Mouse (Mus musculus) liver, adult 2 months (tissue): ENCODE measurements around the gene Twnk. TPM values are rescaled to one million over a fixed set of nuclear protein-coding genes. Genes with fewer than 3 reads are reported as not detected.

Experiments
- DNase-seq: peaks from one replicate; pipeline ENCODE4 v3.0.0-alpha.2; 2011; ENCODE audit warnings: low read depth, low spot score; ENCODE audit errors: extremely low read depth
- H3K27ac ChIP-seq: fragments of 200-500 bp; replicated peaks from 2 replicates; pipeline ENCODE4 v1.5.1; 2012; ENCODE audit warnings: low read depth, mild to moderate bottlenecking, control low read depth, inconsistent platforms, low read length; ENCODE audit not compliant: insufficient read depth
- H3K27me3 ChIP-seq: fragments of 200-500 bp; 2 replicates; pipeline ENCODE4 v1.6.1; 2012; ENCODE audit warnings: mild to moderate bottlenecking, moderate library complexity, low read length, inconsistent platforms; ENCODE audit not compliant: control insufficient read depth, insufficient read depth
- H3K36me3 ChIP-seq: fragments of 200-500 bp; 2 replicates; pipeline ENCODE4 v1.6.1; 2012; ENCODE audit warnings: low read length, inconsistent platforms; ENCODE audit not compliant: control insufficient read depth, insufficient read depth
- H3K4me1 ChIP-seq: fragments of 200-500 bp; 2 replicates; pipeline ENCODE4 v1.6.1; 2011; ENCODE audit warnings: low read length; ENCODE audit not compliant: control insufficient read depth, insufficient read depth
- H3K4me3 ChIP-seq: fragments of 200-500 bp; 2 replicates; pipeline ENCODE4 v1.5.1; 2011; ENCODE audit warnings: low read depth, mild to moderate bottlenecking, control low read depth, low read length, moderate library complexity; ENCODE audit not compliant: insufficient read depth
- H3K79me2 ChIP-seq: fragments of 200-500 bp; 2 replicates; pipeline ENCODE4 v1.6.1; 2012; ENCODE audit warnings: inconsistent platforms, mild to moderate bottlenecking, low read length, moderate library complexity; ENCODE audit not compliant: control insufficient read depth, insufficient read depth
- H3K9ac ChIP-seq: fragments of 200-500 bp; 2 replicates; pipeline ENCODE4 v1.6.1; 2012; ENCODE audit warnings: low read depth, mild to moderate bottlenecking, control low read depth, inconsistent platforms, low read length
- CTCF ChIP-seq: fragments of 200-500 bp; IDR thresholded peaks from 2 replicates; pipeline ENCODE4 v1.5.1; 2011; ENCODE audit warnings: low read depth, low read length, control low read depth
- POLR2A ChIP-seq: fragments of 200-500 bp; IDR thresholded peaks from 2 replicates; pipeline ENCODE4 v1.6.1; 2011; ENCODE audit warnings: low read length, control low read depth; ENCODE audit not compliant: insufficient read depth; ENCODE audit errors: extremely low read depth
- WGBS: fragments of 180-500 bp; shearing (Covaris S2); methylation state at CpG from one replicate; pipeline ENCODE4 v1.1.7; 2018; 5-methylcytosine and 5-hydroxymethylcytosine counted together
- polyA plus RNA-seq: library from polyadenylated mRNA; depleted of rRNA; stranded (reverse); fragments of >200 nt; gene quantifications from 2 replicates; pipeline ENCODE4 v1.2.3, GENCODE M21; 2012
- total RNA-seq: library from RNA; depleted of rRNA; stranded (reverse); fragments of >200 nt; gene quantifications from 2 replicates; pipeline ENCODE4 v1.2.3, GENCODE M21; 2014

Gene Twnk
- total and polyA plus RNA-seq, 2 experiments, result 7.8 to 11.9 TPM

DNA sequence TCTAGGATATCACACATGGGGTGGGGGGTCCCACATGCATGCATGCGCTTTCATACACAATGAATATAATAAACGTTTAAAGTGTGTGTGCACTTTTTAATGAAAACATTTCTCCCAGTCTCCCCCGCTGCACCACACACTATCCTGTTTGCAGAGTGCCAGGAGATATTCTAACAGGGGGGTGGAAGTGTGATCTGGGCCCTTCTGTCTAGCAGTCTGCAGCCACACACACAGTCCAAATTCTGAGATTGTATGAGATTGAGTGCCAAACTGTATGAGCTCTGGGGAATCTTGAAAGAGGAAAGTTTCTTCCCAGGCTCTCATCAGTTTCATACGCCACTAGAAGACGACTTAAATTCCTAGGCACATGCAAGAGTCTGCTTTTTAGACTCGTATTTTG, 17.6 kb upstream of the Twnk start:
- H3K27ac ChIP-seq, result no peak overlapping the region; the same call in 1 of the 2 replicates
- H3K27me3 ChIP-seq, result no peaks in the 10 kb centered on the region
- H3K4me3 ChIP-seq, result no peak overlapping the region
- TF ChIP-seq CTCF (no peak), POLR2A (no peak)
- peaks cover 42% of the 10 kb centered on the region for H3K4me1 ChIP-seq
- 0 out of 2 replicates have a peak, but pooled peaks cover 2% of the 10 kb centered on the region for H3K36me3 ChIP-seq
- peaks cover 3% of the 10 kb centered on the region; the same call in 1 of the 2 replicates for H3K79me2 ChIP-seq
- no peak overlapping the region for H3K9ac ChIP-seq
- no peak for DNase-seq
- WGBS, result 45% methylated on average over 6 of the region's 6 CpGs

DNA sequence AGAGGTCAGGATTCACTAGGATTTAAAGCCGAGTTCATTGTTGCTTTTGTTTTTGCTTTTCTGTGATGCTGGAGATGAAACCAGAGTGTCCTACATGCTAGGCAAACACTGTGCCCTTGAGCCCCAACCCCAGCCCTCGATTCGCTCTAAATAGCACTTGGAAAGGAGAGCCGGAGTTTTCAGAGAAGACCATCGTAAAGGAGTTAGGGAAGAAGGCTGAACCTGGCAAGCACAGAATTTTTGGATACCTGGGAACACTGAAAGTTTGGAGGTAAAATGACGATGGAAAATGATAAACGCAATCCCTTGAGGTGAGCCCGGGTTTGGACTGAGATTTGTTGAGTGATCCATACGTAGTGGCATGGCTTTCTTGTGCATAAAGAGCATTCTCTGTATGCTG, 17.1 kb upstream of the Twnk start:
- peak overlapping the region; percentile 12; the same call in 1 of the 2 replicates for H3K4me3 ChIP-seq

DNA sequence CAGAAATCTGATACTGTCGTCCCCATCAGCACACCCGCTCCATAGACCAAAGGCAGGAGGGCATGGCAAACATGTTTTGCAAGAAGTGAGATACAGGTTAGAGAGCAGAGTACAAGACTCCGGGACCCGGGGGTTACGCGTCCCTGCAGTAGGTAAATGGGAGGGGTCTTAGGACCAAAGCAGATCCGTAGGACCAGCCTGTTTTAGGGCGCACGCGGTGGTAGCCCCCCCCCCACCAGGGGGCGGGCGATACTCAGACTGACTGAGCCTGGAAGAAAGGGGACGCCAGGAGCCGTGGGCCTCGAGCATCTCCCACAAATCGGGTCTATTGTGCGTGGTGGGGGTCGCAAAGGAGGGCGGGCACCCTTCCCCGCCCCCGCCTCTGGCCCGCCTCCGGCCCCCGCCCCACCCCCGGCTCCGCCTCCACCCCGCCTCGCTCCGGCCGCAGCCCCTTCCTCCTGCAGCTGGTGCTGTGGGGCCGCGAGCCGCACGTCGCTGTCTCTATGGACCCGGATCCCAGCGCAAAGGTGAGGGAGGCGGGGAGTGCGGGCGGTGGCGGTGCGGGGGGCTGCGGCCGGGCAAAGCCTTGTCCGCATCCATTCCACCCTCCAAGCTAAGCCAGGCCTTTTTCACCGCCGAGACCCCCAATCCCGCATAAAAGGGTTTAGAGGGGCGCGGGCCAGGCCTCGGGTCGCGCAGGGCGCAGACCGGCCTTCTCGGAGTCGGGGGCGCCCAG, 16.5 kb upstream of the Twnk start, which contains the start of gene Sema4g:
TSS of gene Sema4g (plus strand) at position 271 of the 736 bp plus-strand sequence.
- TF ChIP-seq CTCF (peak; percentile 28; the same call in 1 of the 2 replicates), POLR2A (peak; percentile 60)
- H3K27ac ChIP-seq, result peak within 1 kb of the TSS; percentile 99
- peaks cover 3% of the 10 kb centered on the region; the same call in 1 of the 2 replicates for H3K79me2 ChIP-seq
- peak; percentile 90 for DNase-seq
- no peaks in the 10 kb centered on the region for H3K27me3 ChIP-seq
- H3K9ac ChIP-seq, result peak within 1 kb of the TSS; percentile 87
- H3K36me3 ChIP-seq, result peaks cover 5% of the 10 kb centered on the region
- H3K4me3 ChIP-seq, result peak within 1 kb of the TSS; percentile 82
- WGBS, result under 1% methylated on average over 50 of the region's 58 CpGs
- H3K4me1 ChIP-seq, result peaks cover 40% of the 10 kb centered on the region

More for the DNA sequence above, 17.1 kb upstream of the Twnk start:
- Histone ChIP-seq H3K4me1 (peaks cover 42% of the 10 kb centered on the region), H3K9ac (peak overlapping the region; percentile 45; the same call in 1 of the 2 replicates), H3K27ac (peak overlapping the region; percentile 81), H3K79me2 (peaks cover 3% of the 10 kb centered on the region; the same call in 1 of the 2 replicates), H3K36me3 (0 out of 2 replicates have a peak, but pooled peaks cover 2% of the 10 kb centered on the region), H3K27me3 (no peaks in the 10 kb centered on the region)
- WGBS, result 17% methylated on average over 9 of the region's 9 CpGs
- TF ChIP-seq CTCF, result no peak
- TF ChIP-seq POLR2A, result no peak
- DNase-seq, result peak; percentile 58

DNA sequence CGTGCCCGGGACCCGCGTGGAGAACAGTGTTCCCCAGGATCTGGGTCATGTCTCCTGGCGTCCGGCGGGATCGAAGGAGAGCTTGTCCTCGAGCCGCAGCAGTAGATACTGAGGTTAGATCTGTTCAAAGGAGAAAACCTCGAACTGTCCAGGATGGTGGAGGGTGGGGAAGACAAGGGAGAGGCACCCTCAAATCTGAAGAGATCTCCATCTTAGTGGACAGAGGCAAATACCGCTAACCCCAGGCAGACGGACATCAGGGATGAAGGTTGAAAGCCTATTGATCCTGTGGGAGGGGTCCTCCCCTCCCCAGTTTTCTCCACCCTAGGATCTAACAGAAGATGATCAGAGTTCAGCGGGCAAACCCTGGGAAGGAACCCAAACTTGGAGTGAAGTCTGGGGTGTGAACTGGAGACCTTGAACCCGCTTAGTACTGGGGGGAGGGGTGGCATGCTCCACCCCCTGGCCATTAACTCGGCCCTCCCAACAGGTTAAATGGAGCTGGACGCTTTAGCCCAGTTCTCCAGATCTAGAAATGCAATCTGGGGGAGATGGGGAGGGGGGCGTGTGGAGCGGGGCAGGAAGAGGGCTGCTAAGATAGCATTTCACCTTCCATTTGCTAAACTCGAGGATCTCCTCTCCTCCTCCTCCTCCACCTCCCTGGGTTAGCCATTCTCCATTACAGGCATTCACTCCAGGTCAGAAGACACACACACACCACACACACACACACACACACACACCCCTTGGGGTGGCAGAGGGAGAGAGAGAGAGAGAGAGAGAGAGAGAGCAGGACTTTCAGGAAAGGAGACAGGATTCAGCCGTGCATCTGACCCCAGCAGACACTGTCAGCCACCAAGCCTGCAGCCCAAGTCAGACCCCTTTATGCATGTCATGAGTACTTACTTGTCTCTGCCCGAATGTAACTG, 15.6 kb upstream of the Twnk start:
- DNase-seq, result peak; percentile 96
- peak overlapping the region; percentile 99 for H3K27ac ChIP-seq
- no peaks in the 10 kb centered on the region for H3K27me3 ChIP-seq
- 6% methylated on average over 22 of the region's 22 CpGs for WGBS
- H3K36me3 ChIP-seq, result peaks cover 13% of the 10 kb centered on the region
- H3K9ac ChIP-seq, result peak overlapping the region; percentile 87
- TF ChIP-seq CTCF (no peak), POLR2A (0 out of 2 replicates have a peak, but pooled peaks have one; percentile 19)
- H3K79me2 ChIP-seq, result peaks cover 3% of the 10 kb centered on the region; the same call in 1 of the 2 replicates
- H3K4me1 ChIP-seq, result peaks cover 33% of the 10 kb centered on the region
- peak overlapping the region; percentile 82 for H3K4me3 ChIP-seq

DNA sequence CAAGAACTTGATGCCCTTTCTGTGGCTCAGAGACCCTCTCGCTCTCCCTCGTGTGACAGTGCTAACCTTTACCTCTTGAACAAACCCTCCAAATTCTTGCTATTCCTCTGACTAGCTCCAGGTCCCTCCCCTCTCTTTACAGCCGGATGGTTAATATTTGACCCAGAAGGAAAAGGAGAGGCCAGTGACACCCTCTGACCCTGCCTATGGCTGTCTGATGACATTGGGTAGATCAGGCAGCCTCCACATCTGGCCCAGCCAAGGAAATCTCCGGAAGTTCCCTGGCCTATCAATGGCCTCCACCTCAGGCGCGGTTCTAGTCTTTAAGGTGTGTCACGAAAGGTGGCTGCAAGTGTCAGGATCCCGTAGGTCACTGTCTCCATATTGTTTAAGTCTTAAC, 14.4 kb upstream of the Twnk start:
- H3K79me2 ChIP-seq, result peaks cover 3% of the 10 kb centered on the region; the same call in 1 of the 2 replicates
- peak overlapping the region; percentile 56 for H3K4me3 ChIP-seq
- TF ChIP-seq POLR2A (0 out of 2 replicates have a peak, but pooled peaks have one; percentile 30), CTCF (no peak)
- H3K4me1 ChIP-seq, result peaks cover 23% of the 10 kb centered on the region
- peaks cover 13% of the 10 kb centered on the region for H3K36me3 ChIP-seq
- H3K27ac ChIP-seq, result peak overlapping the region; percentile 99
- no peaks in the 10 kb centered on the region for H3K27me3 ChIP-seq
- DNase-seq, result peak; percentile 96
- WGBS, result 28% methylated on average over 8 of the region's 8 CpGs
- H3K9ac ChIP-seq, result peak overlapping the region; percentile 86
